Mouse (Mus musculus): ENCODE data around the gene Vsig8.

- TF ChIP-seq CEBPB (IDR thresholded peaks at IDR 0.05; ENCODE audit: insufficient read depth, poor library complexity, severe bottlenecking) = no peak
- no peak for TF ChIP-seq E2F4 (IDR thresholded peaks at IDR 0.05; ENCODE audit: insufficient read depth)
- no peak for TF ChIP-seq MYOD1 (IDR thresholded peaks at IDR 0.05; ENCODE audit: control insufficient read depth in 1 of 3, insufficient read length in 2 of 3, low read depth in 2 of 3)
- no peak for TF ChIP-seq MYOG (IDR thresholded peaks at IDR 0.05; ENCODE audit: control insufficient read depth in 1 of 3, insufficient read depth in 1 of 3, insufficient read length in 2 of 3, low read depth in 2 of 3)
- TF ChIP-seq TCF12 (IDR thresholded peaks at IDR 0.05; ENCODE audit: insufficient read depth, poor library complexity, severe bottlenecking) = no peak
Measured at GRCm38 (mm10) chr1:172514551-172515268, 41.0 kb upstream of the Vsig8 start.
